Mouse (Mus musculus) spleen, postnatal 14 days (tissue): ENCODE measurements around the gene Gas6.

Experiments
- DNase-seq, 2 experiments: peaks; one replicate each; pipeline ENCODE4 v3.0.0; 2021 to 2022; ENCODE audit warnings: low spot score in 2 of 2

Gas6 gene

DNA sequence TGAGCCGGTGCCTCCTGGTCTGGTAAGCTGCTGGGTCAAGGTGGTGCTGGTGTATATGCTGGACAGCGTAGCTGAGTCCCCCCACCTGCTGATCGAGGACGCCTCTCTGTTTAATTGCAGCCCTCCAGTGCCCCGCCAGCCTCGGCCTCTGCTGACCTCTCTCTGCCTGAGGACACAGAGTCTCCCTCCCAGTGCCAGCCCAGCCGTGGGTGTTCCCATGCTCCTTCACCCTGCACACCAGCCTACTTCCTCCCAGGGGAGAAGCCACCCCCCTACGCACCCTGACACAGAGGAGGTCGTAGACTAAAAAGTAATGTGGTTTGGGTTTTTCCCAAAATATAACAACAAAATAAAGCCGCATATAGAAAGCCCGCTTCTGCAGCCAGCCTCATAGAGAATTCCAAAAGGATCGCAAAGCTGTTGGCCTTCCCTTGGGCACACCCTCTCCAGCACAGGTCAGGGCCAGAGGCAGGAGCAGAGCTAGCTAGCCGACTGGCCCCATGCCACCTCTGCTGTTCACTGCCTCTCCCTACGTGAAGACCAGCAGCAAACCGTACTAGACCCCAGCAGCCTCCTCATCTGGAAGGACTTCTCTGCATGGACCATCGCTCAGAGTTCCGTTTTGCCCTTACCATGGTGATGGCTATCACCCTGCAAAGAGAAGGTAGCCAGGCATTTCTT is 33.1 kb downstream of the Gas6 start:
- DNase-seq: no peak

DNA sequence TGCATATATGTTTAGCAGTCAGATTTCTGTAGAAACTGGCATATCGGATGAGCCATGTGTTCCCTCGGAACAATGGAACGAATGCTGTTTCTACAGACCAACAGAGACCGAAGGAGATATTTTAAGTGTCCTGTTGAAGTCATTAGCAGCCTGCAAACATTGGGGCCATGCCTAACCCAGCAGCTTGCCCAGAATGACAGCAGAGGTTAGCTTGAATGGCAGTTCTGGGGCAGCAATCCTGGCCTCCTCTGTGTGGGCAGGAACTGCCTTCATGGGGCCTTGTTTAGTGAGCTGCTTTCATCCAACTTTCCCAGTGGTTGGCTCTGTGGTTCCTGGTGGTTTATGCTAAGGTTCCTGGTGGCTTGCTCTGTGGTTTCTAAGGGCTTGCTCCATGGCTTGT is 34.9 kb downstream of the Gas6 start:
- no peak for DNase-seq

DNA sequence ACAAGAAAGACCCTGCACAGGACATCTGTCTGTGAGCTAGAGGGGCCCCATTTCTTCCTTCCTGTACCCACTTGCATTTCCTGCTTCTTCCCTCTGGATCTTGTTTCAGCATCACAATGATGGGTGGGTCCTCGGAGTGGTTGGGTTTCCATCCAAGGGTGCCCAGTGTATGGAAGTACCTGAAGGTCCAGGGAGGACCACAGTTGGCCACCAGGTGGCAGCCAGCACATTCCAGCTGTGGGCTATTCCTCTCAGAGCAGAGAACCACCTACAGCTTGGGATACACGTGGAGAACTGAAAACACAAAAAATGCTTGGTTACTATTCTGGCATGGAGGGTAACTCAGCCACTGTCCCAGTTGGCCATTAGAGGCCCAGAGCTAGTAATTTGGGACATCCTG is 39.0 kb downstream of the Gas6 start:
- no peak for DNase-seq

DNA sequence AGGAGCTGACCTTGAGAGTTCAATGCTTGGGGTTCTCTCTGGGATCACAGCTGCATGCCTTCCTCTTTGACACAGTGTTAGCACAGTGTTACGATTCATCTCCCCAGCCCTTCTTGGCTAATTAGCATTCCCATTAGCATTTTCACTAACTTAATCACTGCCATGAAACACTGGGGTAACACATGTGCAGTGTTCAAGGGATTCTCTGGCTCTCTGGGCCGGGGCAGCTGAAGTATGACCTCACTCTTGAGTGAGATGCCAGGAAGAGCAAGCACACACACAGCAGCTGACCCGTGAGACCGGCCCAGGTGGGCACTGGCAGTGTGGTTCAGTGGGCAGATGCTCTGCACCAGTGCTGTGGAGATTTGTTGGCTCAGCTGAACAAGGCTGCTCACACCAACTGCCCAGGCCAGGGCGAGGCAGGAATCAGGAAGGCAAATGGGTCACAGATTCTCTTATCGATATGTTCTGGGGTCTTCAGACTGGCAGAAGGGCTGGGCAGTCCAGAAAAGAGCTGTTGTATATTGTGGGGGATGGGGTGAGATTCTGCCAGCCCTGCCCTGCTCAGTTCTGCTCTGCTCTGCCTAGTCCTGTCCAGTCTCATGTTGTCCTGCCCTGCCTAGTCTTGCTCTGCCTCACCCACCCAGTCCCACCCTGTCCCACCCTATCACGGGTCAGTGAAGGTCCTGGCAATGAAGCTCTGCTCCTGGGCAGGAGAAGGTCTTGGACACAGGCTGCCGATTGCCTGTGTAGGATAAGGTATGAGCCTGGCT is 39.8 kb downstream of the Gas6 start:
- no peak for DNase-seq

DNA sequence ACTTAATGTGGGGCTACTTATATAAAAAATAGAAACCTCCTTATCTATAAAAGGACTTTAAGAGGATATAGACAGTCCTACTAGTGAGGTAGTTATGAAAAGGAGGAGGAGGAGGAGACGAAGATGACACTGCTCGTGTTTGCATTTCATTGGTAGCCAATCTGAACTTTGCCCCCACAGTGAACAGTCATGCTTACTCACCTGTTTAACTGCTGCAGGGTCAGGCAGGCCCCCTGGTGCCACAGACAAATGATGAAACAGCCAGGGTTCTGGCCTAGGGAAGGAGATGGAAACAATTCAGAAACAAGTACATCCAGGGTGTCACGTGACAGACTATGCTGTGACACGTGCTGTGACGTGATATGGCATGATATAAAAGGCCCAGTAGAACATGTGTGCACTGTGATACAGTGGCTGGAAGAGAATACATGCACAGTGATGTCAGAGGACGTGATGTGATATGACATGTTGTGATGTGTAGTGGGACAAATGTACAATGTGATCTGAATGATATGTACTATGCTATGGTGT is 42.5 kb downstream of the Gas6 start:
- DNase-seq: no peak

DNA sequence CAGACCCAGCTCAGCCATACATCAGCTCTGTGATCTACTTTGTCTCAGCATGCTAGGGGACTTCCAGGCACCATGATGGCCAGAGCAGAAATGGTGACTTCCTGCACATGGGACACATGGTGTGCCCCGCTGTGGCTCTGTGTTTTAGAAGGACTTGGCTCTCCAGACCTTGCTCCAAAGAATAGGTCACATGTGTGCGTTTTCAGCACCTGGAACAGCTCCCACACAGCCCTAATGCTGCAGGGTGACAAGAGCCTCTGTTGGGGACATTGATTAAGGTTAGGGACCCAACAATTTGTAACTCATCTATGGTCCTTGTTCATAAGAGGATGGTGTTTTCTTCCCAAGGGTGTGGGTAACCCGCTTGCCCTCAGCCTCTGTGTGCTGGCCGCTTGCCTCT is 46.1 kb downstream of the Gas6 start:
- DNase-seq: no peak

DNA sequence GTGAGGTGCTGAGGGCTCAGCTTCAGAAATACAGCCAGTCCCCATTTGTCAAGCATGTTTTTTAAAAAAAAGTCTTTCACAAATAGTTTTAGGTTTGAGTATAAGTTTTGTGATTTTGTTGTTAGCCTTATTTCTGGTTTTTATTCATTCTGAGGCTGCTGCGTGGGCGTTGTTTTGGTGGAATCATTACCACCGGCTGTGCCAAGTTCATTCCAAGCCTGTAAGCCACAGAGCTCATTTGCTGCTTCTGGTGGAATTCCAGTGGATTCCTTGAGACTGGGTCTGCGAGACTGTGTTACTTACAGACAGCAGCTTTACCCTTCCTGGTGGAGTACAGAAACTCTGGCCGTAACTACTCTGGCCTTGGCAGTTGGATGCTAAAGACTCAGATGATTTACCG is 47.8 kb downstream of the Gas6 start:
- no peak for DNase-seq

DNA sequence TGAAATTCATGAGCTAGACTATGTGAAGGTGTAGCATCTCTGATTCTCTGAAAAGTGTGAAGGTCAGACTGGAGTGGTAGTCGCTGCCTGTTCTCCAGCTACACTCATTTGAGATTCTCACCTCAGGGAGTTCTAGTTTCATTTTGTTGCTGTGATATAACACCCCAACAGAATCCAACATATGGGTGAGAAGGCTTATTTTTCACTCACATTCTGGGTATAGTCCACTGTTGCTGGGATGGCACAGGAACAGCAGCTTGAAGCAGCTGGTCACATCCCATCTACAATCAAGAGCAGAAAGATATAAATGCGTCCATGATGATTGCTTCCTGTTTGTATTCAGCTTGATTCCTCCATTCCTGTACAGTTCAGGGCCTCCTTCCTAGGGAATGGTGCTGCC is 52.1 kb downstream of the Gas6 start:
- DNase-seq: no peak

DNA sequence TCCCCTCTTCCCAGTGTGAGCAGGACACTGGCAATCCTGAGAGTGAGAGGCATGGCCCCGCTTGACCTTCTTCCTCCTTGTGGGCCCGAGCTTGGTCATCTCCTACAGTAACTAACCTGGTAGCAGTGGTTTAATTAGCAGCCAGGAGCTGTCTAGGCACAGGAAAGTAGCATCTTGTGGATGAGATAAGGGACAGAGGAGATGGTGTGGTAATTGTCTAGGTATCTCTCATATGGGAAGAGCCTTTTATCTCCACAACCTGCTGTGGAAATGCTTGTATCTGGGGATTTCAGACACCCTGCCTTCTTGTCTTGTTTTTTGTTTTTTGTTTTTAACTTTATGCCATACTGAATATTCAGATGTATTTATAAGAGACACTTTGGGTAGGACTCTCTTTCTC is 56.8 kb downstream of the Gas6 start:
- no peak for DNase-seq

DNA sequence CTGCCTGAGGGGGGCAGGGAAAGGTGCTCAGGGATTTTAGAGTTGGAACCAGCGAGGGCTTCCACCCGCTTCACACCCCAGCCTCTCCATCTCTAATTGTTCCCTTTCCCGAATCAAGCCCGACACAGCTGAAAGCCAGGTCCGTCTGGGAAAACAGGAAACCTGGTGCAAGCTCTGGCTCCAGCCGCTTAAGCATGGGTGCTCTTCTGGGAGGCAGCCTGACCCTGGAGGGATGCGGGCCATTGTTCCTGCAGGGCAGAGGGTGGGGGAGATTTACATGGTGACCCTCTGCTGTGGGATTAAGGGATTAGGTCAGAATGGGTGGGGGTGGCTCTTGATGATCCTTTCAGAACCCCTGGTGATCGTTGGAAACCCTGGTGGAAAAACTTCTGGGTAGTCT is 58.2 kb downstream of the Gas6 start:
- DNase-seq: no peak

DNA sequence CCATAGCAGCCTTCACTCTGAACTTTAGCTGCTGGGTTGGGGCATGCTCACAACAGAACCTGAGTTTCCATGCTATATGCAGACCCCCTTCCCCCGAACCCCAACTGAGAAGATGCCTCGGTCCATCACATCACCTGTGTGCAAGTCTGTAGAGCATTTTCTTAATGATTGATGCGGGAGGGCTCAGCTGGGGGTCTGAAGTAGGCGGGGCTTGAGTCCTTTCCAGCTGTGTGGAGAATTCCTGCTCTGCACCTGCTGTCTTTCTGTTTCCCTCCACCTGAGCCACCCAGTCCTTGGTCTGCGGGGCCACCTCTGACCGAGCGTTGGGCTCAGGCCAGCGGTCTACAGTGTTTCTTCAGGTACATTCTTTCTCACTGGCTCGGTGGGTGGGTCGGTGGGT is 59.4 kb downstream of the Gas6 start, which contains the start of gene Tmem255b:
Tmem255b (plus strand) TSS at position 301 of the 400 bp plus-strand sequence.
- no peak for DNase-seq

DNA sequence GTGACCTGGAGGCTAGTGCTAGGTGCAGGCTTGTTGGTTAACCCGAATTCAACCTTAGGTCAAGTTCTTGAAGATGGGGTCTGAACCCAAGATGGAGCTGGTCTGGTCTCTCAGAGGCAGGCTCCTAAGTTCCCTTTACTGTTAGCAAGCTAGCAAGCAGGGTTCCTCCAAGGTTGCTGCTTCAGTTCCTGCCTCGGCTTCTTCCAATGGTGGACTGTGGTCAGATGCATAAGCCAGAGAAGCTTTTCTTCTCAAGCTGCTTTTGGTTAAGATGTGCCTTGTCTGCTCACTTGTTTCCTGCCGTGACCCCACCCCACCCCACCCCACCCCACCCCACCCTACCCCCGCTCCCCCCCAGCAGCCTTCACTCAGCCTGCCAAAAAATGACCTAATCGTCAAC is 61.2 kb downstream of the Gas6 start:
- no peak for DNase-seq

DNA sequence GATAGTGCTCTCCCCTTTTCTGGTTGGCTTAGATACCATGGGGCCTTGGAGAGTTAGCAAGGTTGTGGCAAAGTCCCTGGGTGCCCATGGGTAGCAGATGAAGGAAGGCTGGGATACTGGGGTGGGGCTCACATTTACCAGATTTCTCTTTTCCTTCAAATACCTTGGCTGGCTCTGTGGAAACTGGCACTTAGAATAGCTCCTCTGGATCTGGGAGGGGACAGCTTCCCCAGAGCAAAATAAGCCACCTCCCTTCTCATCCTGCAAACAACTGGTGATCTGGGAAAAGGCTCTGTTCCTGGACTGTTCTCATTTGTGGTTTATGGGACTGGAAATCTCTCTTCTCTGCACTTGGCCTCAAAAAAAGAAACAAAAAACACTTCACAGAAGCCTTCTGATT is 63.4 kb downstream of the Gas6 start:
- no peak for DNase-seq

DNA sequence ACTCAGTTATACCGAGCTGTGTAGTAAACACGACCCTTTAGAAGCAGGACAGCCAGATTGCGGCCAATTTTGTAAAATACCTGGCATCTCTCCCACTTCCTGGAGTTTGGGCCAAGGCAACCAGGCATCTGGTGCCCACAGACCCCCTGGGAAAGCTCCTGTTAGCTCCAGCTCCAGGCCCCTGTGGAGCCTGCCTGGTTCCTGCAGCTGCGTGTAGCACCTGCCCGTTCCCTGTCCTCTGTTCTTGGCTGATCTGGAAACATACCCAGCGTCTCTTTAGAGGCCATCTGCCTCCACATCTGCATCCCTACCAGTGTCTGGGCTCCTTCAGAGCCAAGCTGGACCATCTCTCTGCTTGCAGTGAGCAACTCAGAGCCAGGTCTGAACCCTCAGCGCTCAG is 63.9 kb downstream of the Gas6 start:
- no peak for DNase-seq

DNA sequence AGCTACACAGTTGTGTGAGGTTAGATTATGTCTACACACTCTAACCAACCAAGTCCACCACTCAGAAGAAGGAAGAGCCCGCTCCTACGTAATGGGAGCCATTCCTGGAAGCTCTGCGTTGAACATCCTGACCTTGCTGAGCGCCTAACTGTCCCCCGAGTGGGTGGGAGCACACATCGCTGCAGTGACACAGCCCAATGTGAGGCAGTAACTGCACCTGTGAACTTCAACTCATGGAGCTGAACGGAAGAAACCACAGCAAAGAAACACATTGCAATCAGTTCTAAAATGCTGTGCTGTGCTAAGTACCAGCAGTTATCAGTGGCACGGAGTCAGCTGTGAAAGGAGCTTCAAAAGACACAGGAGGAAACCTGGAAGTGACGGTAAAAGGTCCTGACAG is 66.1 kb downstream of the Gas6 start:
- DNase-seq: no peak

DNA sequence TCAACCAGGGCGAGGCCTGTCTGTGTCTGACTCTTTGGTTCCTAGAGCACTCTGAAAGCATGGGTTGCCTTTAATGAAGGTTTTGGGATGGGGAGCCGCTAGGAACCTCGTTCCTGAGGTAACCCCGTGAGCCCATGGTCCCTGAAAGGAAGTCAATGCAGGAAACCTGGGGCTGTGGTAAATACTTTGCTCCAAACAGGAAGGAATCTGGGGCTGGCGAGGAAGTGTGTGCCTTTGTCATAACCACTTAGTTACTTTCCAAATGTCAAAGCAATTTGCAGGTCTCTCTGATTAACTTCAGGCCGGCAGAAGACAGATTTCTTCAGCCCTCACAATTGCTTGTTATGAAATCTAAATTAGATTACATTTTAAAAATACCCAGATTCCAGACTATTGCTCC is 66.9 kb downstream of the Gas6 start:
- no peak for DNase-seq

DNA sequence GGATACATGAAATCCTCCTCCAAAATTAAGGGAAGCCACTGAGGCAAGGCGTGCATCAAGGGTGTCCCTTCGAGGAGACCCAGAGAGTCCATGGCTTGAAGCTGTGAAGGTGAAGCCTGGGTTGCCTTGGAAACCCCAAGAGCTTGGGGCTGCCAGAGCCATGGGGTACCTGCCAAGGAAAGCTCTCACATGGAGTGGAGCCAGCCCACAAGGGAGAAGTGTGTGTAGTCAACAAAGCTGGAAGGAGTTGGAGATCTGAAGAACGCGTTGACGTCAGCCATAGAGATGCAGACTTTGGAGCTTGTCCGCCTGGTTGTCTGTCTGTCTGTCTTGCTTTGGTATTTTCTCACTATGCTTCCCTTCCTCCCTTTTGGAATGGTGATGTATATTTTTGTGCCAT is 73.3 kb downstream of the Gas6 start:
- DNase-seq: no peak

DNA sequence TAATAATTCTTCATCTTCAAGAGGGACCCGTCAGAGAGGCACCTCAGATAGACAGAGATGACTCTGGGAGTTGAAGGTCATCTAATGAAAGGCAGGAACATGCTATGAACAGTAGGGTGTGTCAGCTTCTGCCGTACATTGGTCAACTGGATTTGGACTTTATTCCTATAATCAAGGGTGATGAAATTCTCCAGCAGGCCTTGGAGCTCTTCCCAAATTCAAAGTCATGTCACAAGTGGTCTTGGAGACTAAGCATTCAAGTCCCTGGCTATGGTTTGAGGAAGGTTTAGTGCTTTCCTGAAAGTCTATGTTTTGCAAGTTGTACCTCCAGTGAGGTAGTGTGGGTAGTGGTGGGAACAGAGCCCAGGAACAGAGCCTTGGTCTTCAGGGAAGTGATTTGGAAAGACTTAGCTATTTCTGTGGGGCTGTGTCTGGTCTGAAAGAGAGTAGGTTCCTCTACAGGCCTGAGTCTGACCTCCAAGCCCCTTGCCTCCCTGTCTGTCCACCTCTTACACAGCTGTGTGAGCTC is 75.1 kb downstream of the Gas6 start:
- no peak for DNase-seq

DNA sequence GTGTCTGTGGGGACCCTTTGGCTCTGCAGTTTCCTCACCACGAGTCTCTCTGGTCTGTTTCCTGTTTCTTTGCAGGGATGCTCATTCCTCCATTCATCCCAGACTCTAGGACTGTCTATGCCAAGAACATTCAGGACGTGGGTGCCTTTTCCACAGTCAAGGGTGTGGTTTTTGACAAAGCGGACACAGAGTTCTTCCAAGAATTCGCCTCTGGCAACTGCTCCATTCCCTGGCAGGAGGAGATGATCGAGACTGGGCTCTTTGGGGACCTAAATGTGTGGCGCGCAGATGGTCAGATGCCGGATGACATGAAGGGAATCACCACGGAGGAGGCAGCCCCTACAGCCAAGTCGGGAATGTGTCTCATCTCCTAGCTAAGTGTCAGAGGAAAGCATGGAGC is 78.4 kb downstream of the Gas6 start:
- no peak for DNase-seq
